Mouse (Mus musculus): ENCODE measurements around the gene Qrich1.
"Not testable (repeated sequence)": the region's sequence is repeated elsewhere in the genome, so short reads cannot be mapped to it uniquely, and the experiment has no call there.

The Qrich1 gene

DNA sequence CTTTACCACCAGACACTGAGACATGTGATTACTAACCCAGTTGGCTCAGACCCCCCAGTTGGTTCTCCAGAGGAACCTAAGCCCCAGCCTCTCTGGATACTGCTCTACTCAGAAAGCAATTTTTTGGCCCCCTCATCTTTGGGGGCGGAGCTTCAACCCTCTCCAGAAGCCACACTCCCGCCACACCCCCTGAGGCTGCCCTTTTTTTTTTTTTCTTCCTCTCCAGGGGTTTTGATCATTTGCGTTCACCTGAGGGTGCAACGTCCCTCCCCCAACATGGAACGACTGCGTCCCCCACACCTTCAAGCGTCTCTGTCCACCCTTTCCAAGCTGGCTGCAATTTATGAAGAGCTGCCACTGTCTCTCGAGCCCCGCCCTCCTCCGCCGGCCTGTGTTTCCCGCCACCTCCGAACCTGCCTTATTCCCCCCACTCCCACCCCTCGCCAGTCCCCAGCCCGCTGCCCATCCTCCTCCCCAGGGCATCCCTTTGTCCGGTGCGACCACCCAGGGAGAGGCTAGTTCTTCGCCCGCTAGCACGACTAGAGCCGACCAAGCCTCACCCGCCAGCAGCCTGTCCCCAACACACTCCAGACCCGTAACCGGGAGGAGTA is 61.4 kb downstream of the Qrich1 start:
- in situ Hi-C loops (cut with MboI, MseI), result loop anchor here (5.0 to 10.0 kb wide), 2 partner anchors 337 to 951 kb away; partner anchors contain the start of gene Tmem89 (in 1 of the 2)

DNA sequence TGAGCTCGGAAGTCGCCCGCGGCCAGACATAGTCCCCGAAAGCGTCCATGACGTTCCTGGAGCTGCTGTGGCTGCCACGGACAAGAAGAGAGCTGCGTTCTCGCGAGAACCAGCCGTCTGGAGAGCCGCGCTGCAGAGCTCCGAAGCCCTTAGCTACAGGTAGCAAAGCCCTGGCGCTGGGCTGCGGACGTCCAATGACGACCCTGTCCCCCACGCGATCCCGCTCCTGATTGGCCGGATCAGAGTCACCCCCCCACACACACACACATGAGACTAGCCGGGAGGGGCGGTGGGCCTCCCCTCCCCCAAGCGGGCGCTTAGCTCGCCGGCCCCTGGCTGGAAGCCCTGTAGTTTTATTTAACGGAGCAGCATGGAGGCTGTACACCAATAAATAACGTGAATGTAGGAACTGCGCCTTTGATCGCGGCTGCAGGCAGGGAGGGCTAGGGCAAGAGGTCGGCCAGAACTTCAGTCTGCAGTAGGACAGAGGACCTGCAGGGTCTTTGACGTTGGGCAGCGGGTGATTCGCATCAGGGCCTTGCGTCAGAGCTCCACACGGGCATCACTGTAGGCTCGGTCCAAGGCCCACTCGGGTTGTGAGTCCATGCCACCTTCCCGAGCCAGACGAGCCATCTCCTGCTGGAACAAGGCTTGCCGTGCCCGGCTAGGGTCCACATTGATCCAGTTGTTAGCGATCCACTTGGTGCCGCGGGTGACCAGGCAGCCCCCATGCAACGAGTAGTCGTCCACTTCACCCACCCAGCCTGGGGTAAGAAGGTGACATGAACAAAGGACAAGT is 62.1 kb downstream of the Qrich1 start, which contains the start of gene Wdr6:
Gene Wdr6 (minus strand): TSS at position 195 of the 799 bp plus-strand sequence.
- in situ Hi-C loops (cut with MboI, MseI), result loop anchor here (5.0 to 10.0 kb wide), 2 partner anchors 336 to 951 kb away; partner anchors contain the start of gene Tmem89 (in 1 of the 2)

- in situ Hi-C loops (cut with MboI, MseI), result loop anchor here (5.0 to 10.0 kb wide), 2 partner anchors 335 to 952 kb away; partner anchors contain the start of gene Tmem89 (in 1 of the 2)
Measured at GRCm38 (mm10) chr9:108579344-108579690, 62.7 kb downstream of the Qrich1 start.

DNA sequence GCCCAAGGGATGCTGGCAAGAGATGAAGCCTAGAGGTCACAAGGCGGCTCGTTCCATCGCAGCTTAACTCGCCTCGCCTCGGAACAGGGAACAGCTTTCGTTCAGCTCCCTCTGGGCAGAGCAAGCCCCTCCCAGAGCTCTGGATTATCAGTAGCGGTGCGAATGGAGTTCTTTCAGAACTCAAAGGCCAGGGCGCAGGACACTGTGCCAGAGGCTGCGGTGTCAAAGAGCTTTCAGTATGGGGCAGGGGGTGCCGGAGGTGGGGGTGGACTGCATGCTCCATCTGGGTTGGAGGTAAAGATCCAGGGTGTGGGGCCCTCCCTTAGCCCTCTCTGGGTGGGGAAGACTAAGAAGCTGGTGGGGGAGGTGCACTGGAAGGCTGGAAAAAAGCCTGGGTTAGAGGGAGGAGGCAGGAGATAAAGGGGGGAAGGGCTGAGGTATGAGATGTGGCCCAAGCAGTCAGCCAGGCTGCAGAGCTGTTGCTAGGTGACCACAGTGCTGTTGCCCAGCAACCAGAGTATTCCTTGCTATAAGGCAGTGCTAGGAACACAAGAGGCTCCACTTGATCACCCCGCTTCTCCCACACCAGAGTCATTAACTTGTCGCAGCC is 71.1 kb downstream of the Qrich1 start:
- in situ Hi-C loops (cut with MboI, MseI), result no loop called here

- in situ Hi-C loops (cut with MboI, MseI), result no loop called here
Measured at GRCm38 (mm10) chr9:108589229-108589628, 72.6 kb downstream of the Qrich1 start.

DNA sequence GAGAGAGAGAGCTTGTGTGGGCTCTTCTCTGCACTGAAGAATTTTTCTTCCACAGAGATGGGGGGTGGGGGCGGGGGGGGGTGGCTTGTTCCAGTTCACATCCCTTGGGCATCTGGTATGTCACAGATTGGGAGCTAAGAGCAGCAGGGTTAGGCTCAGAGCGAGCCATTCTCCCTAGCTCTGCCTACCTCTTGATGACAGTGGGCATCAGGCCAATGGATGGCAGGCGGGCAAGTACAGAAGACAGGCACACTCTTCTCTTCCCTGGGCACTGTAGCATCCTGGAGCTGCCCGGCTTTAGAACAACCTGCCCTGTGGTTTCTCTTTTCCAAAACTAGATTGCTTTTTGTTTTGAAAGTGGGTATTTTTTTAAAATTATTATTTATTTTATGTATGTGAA is 74.9 kb downstream of the Qrich1 start:
- in situ Hi-C loops (cut with MboI, MseI), result no loop called here

DNA sequence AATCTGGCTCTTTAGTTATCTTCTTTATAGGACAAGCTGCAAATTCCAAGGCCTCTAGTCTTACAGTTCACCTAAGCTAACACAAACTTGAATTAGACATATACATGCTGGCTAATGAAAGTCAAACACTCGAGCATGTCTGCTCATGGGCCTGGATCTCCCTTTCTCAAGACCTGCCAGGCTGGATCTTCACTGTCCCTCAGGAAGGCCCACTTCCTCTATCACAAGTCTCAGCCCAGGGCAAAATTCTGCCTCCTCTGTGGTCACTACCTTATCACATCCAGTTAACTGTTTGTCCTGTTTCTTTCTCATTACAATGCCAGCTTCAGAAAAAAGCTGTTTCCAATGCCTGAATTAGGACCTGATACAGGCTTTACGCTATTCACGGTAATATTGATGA is 77.7 kb downstream of the Qrich1 start:
- in situ Hi-C loops (cut with MboI, MseI), result no loop called here

DNA sequence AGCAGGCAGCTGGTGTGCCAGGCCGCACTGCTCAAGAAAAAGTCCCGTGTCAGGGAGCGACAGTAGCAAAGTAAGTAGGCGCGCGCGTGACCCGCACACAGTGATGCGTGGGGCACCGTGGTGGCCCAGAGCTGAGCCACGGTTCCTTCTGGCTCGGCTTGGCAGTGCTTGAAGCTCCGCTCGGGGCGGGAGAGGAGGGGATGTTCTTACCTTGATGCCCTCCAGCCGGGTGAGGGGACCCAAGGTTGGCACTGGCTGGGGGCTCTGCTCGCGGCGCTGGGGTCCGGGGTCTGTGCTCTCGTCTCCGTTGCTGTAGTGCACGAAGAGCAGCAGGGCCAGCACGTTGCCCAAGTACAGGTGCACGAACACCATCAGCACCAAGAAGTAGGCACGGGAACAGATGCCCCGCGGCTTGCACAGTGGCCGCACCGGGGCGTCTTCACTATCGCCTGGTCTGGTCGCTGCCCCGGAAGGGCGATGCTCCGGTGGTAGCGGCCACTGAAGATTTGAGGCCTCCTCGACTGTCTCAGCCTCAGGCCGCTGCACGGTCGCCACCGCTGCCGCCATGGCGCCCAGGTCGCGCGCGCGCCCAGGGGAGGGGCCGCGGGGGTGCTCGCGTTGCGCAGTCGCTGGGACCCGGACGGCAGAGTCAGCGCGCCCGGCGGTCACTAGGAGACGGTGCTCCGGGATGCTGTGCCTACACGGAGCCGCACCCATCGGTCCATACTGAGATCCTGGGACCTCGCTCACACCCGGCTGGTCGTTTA is 80.6 kb downstream of the Qrich1 start, which contains the start of gene P4htm:
Gene P4htm (minus strand): TSS at position 670 of the 767 bp plus-strand sequence.
- in situ Hi-C loops (cut with MboI, MseI), result no loop called here

DNA sequence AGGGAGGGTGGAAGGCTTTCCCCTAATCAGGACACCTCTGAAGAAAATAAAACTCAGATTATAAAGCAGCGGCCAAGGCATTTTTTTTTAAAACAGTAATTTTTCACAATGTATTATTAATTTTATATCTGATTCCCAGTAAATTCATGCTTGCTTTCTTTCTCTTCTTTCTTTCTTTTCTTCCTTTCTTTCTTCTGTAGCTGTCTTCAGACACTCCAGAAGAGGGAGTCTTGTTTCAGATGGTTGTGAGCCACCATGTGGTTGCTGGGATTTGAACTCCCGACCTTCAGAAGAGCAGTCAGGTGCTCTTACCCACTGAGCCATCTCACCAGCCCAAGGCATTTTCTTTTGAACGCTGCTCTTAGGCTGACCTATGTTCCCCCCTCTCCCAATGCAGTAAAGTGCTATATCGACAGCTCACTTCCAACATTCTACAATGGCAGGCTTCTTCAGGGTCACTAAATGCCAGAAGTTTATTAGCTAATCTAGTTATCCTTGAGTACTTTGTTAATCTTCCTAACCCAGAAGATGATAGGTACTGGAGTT is 82.5 kb downstream of the Qrich1 start:
- in situ Hi-C loops (cut with MboI, MseI), result no loop called here

- in situ Hi-C loops (cut with MboI, MseI), result no loop called here
Measured at GRCm38 (mm10) chr9:108600011-108600410, 83.4 kb downstream of the Qrich1 start.

DNA sequence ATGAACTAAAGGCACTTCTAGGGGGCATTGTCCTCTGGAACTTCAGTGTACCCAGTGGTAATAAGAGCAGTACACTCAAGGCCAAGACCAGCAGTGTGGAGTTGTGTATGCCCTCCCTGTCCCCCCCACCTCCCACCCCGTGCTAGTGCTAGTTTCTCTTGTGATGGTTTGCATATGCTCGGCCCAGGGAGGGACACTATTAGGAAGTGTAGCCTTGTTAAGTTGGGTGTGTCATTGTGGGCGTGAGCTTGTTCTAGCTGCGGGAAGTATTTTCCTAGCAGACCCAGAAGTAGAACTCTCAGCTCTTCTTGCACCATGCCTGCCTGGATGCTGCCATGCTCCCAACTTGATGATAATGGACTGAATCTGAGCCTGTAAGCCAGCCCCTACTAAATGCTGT is 85.4 kb downstream of the Qrich1 start:
- in situ Hi-C loops (cut with MboI, MseI), result no loop called here

DNA sequence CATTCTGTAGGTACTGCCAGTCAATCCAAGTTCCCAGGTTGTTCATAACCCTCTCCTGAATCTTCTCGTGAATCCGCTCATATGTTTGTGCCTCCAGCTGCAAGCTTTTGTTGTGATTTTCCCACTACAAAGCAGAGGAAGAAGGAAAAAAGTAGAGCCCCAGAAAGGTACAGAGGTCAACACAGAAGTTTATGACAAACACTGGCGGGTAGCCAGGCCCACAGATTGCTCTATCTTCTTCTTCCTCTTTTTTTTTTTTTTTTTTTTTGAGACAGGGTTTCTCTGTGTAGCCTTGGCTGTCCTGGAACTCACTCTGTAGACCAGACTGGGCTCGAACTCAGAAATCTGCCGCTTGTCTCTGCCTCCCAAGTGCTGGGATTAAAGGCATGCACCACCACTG is 91.3 kb downstream of the Qrich1 start:
- in situ Hi-C loops (cut with MboI, MseI), result not testable (repeated sequence)

DNA sequence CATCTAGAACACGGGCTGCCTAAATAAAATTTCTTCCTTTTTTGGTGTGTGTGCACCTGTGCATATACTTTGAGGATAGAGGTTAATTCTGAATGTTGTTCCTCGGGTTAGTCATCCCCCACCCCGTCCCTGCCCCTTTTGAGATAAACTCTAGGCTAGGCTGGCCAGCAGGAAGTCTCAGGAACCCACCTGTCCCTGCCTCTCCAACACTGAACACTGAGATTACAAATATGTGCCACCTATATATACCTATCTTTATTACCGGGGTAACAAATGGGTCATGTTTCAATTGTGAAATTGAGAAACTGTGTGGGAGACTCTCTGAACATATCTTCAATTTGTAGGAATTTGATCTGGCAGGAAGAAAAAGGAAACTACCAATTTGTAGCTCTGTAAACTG is 92.3 kb downstream of the Qrich1 start:
- in situ Hi-C loops (cut with MboI, MseI), result no loop called here
